Mouse (Mus musculus): Measurements from ENCODE around the gene Fst.

- no peak for TF ChIP-seq CTCF (IDR thresholded peaks at IDR 0.05; ENCODE audit: extremely low read depth, insufficient read depth, low read length)
- TF ChIP-seq POLR2A (IDR thresholded peaks at IDR 0.05; ENCODE audit: extremely low read depth, insufficient read depth, low read length): no peak
Observed at GRCm38 (mm10) chr13:114488178-114488577, 29.4 kb upstream of the Fst start.
